Mouse (Mus musculus) right cerebral cortex, adult 18-20 months (tissue): ENCODE data around the gene Tbc1d10a.
A peak's percentile ranks its signal among the peaks of the same experiment; 100 is the strongest.

Experiments used
- DNase-seq: peaks from one replicate; pipeline ENCODE4 v3.0.0; 2022; ENCODE audit warnings: mixed read lengths

The Tbc1d10a gene

DNA sequence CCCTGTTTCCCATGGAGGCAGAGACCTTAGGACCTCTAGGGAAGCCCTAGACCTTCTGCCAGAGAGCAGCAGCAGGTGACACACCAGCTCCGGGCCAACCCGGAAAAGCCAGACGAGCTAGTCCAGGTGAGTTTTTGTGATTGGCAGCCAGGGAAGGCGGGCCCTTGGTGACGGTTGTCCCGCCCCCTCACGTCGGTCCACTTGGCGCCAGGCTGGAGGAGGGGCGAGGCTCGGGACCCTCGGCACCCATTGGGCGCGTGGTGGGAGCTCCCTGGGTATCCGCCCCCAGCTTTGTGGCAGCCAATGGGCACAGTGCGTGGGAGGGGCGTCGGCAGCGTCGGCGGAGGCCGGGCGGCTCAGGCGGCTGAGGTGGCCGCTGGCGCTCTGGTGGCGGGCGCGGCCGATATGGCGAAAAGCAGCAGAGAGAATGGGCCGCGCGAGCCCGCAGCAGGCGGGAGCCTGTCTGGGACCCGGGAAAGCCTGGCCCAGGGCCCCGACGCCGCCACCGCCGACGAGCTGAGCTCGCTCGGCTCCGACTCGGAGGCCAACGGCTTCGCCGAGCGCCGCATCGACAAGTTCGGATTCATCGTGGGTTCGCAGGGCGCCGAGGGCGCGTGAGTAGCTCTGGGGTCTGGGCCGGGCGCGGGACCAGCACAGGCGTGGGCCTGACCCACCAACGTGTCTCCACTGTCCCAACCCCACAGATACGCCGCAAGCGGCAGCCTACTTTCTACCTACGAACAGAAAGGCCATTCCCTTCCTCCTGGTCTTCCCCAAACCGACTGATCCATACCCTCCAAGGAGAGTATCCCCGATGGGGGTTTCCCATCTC lies at the start of gene Tbc1d10a:
Tbc1d10a (plus strand) TSS at position 304 of the 832 bp plus-strand sequence.
- peak; percentile 99 for DNase-seq

DNA sequence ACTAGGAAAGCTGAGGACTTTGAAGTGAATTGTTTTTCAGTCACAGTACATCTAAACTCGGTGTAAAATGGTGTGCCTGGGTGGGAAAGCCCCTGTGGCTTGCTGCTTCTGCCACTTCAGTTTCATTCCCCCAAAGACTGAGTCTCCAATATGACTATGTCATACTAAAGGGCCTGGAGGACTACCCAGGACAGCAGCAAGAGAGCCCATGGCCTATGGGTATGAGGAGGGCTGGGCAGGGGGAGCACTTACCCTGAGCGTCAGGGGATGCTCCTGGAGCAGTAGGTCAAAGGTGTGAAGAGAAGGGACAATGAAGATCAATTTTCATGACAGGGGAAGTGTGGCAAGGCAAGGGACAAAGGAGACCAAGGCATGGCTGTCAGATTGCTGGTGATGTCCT lies 47.6 kb upstream of the Tbc1d10a start:
- DNase-seq: no peak

DNA sequence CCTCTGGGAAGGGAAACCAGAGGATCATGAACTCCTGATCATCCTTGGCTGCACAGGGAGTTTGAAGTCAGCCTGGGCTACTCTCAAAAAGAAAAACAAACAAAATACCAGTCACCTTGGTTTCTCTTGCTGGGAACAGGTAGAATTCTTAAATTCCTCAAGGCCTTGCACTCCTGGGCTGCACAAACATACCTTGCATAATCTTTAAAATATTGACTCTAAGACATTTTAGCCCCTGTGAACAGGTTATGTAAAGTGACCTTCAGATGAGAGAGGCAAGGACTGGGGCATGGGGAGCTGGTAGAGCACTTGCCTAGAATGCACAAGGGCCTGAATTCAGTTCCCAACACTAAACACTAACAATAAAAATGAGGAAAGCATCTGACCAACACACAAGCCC lies 45.1 kb upstream of the Tbc1d10a start:
- no peak for DNase-seq

DNA sequence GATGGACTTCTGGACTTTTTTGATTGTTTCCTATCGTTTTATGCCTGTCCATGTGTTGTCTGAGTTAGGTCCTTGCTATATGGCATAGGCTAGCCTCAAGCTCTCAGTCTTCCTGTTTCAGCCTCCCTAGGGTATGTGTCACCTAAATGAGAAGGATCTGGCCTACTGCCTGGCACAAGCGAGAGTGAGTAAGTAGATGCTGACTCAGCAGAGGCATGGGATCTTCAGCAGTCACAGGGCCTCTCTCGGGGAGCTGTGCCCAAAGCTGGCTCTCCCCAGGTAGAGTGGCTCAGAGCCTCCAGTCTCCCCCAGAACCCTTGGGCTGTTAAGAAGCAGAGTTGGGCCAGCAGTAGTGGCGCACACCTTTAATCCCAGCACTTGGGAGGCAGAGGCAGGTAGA lies 44.2 kb upstream of the Tbc1d10a start:
- no peak for DNase-seq

DNA sequence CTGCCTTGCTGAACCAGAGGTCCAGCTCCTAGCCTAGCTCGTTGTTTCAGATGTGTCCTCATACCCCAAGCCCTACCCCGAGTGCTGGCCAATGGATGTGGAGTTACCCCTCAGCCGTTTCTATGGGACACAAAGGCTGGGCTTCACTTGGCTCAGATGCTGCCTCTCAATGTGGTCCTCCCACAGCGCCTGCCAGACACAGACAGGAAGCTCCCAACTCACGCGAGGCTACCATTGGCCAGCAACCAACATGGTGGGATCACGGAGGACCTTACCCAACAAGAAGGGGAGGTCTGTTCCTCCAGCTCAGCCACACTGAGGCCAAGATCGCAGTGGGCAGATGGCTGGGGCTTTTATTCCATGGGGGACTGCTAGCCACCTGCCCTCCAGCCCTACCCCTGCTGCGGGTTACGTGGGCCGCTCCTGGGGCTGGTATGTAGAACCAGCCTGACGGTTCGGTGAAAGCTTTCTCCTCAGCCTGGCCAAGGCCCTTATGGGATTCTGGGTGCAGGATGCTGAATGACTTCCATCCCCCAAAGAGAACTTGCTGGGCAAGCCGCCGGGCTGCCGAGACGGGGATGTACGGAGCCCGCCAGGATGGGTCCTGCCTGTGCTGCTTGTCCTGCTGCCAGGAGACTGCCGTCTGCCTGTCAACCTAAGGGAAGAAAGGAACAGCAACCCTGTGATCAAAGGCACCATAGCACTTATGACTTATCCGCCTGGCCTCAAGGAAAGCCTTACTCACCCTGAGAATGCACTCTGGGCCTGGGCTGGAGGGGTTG lies 43.1 kb upstream of the Tbc1d10a start:
- DNase-seq: no peak

DNA sequence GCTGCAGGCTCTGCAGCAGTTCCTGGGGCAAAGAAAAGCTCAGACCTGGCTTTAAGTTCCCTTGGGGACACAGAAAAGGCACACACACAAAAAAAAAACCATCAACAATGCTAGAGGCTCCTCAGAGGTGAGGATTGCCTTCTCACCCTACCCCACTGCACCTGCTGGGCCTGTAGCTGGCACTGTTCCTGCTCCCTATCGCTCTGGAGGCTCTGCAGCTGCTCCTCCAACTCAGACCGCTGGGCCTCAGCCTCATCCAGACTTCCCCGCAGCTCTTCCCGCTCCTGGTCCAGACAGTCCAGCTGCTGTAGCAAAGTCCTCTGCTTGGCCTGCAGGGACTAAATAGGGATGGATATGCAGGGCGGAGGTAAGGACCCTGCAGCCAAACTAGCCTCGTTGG lies 40.2 kb upstream of the Tbc1d10a start:
- DNase-seq: no peak

DNA sequence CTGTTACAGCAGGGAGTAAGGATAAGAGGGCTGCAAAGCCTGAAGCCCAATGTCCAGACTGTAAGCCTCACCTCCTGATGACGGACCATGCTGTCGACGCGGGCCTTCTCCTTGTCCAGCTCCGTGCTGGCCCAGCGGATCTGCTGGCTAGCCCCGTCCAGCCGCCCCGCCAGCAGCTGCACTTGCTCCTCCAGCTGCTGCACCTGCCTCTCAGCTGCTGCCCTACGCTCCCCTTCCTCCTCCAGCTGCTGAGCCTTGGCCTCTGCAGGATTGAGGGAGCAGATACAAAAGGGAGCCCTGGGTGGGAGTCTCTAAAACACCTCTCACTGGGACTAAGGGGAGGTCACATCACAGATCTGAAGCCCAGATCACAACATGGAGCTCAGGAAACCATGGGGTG lies 39.5 kb upstream of the Tbc1d10a start:
- no peak for DNase-seq

DNA sequence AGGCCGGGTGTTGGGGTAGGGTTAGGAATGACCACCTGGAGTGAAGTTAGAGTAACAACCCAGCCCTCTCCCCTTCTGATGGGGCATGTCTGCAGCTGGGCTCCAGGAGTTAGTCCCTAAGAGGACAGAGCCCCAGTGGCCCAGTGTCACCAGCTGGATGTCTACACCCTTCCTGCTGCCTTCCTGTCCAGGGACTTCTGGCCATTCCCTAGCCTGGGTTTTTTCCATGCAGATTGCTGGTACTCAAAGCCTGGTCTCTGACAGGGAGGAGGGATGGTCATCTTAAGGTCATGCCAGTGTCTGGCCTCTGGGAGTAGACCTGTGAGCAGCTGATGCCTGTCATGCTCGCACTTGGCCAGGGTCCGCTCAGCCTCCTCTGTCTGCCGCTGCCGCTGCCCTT lies 38.5 kb upstream of the Tbc1d10a start:
- no peak for DNase-seq

DNA sequence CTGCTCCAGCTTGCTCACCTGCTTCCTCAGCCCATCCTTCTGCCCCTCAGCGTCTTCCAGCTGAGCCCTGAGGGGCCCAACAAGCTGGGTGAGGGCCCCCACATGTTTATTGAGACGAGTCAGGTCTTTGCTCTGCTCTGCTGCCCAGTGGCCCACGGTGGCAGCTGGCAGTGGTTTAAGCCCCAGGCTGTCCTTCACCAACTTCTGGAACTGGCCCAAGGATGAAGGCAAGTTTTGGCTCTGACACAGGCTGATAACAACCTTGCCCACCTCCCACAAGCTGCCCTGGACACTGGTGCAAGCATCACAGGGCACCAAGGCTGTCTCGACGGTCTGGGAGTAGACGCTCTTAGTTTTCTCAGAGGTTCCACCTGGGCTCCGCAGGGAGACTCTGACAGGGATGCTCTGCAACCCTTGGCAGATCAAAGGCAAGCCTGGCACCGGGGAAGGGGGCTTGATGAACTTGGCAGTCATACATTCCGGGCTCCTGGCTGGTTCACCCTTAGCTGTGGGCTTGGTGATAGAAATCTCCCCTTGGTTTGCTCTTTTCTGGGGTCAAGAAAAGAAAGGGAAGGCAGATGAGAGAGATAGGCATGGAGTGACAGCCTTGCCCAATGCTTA lies 37.9 kb upstream of the Tbc1d10a start:
- no peak for DNase-seq

DNA sequence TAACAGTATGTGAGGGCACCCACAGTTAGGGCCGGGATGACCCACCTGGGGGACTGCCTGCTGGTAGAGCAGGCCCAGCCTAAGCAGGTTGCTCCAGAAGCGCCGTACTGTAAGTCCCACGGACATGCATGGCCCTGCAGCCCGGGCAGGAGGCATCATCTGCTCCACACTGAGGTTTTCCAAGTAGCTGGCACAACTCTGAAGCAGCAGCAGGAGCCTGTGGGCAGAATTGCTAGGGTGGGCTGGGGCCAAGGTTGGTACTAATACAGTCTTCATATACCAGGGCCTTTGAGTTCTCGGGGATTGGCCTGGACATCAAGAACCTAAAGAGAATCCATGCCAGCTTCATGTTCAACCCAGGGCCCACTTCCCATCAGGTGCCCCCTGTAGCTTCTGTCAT lies 36.7 kb upstream of the Tbc1d10a start:
- no peak for DNase-seq

DNA sequence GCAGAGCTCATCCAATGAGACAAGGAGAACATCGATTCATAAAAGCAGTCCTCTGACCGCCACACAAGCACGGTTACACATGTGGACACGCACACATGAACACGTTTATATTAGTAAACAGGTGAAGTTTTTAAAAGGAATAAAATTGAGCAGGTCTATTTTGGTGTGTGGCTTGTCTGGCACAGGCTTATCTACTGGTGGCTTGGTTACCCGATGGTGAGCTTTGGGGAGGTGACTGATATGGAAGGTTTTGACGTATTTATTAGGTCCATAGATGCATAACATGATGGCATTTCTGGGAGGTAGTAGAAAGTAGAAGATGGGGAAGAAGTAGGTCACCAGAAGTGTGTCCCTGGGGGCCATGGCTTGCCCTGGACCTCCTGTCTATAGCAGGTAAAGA lies 32.9 kb upstream of the Tbc1d10a start:
- no peak for DNase-seq

DNA sequence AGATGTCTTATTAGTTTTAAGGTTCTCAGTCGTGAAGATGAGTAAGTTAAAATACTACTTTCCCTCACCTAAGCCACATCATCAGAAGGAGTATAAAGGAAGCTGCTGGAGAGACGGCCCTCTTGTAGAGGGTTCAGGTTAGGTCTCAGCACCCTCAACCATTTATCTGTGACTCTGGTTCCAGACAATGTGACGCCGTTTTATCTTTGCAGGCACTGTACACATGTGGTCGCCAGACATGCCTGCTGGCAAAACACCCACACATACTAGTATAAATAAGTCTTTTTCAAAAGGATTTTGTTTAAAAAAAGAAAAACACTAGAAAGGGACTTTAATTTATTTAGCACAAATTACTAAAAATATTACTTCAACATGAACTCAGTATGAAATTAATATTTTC lies 30.9 kb upstream of the Tbc1d10a start:
- no peak for DNase-seq

DNA sequence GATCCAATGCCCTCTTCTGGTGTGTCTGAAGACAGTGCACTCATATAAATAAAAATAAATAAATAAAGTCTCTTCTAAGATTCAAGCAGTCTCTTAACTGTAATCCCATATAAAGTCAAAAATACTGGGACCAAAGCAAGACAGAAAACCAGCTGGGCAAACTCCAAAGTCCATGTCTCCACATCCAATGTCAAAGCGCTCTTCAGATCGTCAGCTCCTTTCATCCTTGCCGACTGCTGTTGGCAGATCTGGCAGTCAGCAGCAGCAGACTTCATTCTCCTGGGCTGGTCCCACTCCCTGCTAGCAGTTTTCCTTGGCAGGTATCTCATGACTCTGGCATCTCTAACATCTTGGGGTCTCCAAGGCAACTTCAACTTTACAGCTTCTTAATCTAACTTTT lies 27.9 kb upstream of the Tbc1d10a start:
- DNase-seq: no peak

DNA sequence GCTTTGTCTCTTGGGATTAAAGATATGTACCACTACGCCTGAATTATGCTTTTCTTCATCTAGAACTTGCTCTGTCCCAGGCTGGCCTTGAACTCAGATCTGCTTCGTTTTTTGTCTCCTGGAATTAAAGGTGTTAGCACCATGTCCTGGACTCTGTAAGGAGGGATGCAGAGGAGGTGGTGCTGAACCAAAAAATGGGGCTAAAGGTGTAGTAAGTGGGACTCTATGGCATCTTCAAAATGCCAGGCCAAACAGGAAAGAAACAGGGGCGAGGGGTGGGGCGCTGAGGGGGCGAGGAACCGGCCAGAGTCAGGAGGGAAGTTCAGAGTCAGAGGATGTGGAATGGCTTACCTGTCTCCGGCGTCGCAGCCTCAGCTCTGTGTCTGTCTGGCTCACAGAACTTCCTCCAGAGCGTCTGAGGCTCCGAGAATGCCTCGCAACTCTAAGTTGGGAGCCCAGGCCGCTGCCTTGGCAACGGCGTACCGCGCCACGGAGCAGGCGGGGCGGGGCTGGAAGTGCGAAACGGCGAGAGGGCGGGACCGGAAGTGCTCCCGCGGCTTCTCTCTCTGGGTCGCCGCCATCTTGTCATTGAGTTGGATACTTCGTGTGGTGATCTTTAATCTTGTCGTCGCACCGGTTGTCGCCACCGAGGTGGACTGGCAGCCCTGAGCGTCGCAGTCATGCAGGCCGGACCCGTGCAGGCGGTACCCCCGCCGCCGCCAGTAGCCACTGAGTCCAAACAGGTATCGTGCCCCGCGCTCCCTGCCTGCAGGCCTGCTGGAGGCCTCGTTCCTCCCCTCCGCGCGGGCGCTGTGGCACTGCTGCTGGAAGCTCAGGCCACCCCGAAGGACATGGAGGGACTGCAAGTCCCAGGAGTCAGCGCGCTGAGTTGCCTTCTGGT lies 26.5 kb upstream of the Tbc1d10a start, which contains the start of the genes Ccdc157 and Sf3a1:
Ccdc157 (minus strand) TSS at position 486 of the 901 bp plus-strand sequence.
Sf3a1 (plus strand) TSS at position 543 of the 901 bp plus-strand sequence.
- peak; percentile 96 for DNase-seq

DNA sequence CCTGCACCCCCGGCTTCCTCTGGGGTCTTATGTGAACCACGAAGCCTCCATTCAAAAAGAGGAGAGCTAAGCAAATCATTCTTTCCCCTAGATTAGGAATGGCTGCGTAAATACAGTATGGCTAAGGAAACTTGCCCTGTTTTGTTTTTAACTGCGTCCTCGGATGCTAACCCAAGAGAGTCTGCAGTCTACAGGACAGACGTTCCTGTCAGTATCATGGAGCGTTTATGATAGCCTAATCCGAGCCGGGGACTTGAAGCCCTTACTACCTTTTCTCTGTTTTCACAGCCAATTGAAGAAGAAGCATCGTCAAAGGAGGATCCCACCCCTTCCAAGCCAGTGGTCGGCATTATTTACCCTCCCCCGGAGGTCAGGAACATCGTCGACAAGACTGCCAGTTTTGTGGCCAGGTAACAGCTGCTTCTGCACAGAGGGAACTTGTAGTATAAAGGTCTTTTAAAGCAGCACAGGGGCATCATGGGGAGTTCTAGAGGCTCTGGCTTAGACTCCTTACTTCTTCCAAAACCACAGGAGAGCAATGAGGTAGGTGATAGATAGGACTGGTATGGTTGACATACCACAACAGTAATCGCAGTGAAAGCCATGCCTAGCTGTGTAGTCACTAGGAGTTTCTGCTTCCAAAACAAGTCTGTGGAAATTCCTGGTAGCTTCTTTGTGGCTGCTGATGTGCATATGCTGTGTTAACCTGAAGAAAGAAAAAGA lies 25.7 kb upstream of the Tbc1d10a start:
- DNase-seq: no peak

DNA sequence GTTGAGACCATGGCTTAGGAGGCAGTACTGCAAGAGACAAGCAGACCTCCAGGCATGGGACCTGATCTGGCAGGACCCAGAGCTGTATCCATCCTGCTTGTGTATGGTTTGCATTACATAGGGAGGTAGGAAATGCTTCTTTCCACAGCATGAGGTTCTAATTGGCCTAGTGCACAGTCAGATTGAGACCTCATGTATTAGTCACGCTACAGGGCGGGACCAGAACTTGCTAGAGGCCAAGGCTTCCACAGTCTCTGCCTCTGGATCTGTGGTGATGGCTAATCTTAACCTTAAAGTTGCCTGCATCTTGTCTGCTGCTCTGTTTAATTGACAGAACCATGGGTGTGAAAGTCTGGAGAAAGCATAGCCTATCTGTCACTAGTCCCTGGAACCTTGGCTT lies 21.9 kb upstream of the Tbc1d10a start:
- DNase-seq: no peak

DNA sequence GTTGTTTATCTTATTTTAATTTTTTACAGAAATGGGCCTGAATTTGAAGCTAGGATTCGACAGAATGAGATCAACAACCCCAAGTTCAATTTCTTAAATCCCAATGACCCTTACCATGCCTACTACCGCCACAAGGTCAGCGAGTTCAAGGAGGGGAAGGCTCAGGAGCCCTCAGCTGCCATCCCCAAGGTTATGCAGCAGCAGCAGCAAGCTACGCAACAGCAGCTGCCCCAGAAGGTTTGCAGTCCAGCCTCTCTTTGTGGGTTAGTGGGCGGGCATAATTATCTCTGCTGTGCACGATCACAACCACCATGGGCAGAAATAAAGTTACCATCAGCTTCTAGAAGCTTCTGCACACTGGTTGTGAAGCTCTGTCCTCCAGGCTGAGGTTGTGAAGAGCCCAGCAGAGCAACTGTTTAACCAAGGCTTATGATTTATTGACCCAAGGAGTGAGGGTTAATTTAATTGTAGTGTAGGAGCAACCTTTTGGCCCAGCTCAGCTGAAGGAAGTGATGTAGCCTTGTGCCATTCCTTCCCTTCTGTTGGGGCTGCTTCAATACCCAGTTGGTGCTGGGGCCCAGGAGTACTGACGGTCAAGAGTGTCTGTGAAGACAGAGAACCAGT lies 20.0 kb upstream of the Tbc1d10a start:
- no peak for DNase-seq

DNA sequence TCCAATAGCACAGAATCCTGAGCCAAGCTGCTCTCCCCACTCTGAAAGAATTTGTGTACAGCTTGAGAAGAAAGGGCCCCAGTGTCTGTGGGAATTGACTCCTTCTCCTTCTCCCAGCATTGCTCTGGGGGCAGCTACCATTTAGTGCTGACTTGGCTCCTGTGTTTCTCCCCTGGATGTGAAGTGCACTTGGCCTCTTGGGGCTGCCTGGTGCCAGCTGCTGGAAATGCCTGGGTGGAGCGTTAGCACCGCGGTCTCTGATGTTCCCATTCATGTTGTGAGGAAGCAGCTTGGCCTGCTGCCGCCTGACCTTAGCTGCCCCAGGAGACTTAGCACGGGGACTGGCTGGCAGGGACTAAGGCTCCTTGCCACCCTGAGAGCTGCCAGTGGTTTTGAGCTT lies 12.0 kb upstream of the Tbc1d10a start:
- peak; percentile 67 for DNase-seq

DNA sequence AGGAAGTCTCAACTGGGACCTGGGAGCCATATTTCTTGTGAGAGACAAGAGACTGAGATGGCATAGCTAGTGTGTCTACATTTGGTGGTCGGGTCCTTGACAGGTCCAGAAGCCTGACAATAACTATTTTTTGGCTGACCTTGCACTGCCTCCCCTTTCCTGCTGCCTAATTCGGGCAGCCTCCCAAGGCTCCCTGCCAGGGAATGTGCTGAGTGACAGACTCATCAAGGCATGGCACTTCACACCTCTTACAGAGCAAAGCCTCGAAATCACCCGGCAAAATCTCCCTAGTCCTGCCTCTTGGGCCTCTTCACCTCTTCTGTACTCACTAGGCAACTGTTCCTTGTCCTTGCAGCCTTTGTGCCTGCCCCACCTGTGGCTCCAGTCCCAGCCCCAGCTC lies 8.9 kb upstream of the Tbc1d10a start:
- no peak for DNase-seq

DNA sequence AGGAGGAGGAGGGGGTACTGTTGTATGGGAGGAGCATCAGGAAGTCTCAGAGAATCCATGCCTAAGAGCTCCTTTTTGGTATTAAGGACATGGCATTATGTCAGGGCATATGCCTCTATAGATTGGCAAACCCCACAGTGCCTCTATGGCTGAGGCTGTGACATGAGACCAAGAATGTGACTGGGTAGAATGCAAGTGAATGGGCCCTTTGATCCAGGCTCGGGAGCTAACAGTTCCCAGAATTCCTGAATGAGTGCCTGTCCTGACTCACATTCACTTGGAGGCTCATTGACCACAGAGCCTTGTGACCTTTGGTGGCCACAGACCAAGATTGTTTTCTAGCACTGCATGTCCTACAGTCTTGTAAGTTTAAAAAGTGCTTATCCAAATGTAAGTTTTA lies 4.5 kb upstream of the Tbc1d10a start:
- no peak for DNase-seq

DNA sequence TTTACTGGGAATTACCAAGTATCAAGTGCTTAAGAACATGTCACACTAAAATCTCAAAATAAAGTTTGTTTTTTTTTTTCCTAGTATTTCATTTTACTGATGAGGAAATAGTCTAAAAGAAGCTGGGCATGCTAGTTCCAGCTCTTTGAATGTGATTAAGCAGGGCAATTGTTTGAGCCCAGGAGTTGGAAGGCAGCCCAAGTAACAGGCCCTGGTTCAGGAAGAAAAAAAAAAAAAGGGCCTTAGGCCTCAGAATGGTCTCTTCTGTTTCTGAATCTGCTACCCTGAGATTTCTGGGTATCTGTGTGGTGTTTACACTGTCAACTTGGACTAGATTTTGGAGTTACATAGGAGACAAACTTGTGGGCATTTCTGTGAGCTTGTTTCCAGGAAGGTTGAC lies 3.1 kb upstream of the Tbc1d10a start:
- no peak for DNase-seq
